Mouse (Mus musculus) kidney, adult 11 months (tissue): ENCODE measurements around the gene Vcam1.

ENCODE experiments used
- DNase-seq: peaks from one replicate; pipeline ENCODE4 v3.0.0; 2022

The Vcam1 gene

DNA sequence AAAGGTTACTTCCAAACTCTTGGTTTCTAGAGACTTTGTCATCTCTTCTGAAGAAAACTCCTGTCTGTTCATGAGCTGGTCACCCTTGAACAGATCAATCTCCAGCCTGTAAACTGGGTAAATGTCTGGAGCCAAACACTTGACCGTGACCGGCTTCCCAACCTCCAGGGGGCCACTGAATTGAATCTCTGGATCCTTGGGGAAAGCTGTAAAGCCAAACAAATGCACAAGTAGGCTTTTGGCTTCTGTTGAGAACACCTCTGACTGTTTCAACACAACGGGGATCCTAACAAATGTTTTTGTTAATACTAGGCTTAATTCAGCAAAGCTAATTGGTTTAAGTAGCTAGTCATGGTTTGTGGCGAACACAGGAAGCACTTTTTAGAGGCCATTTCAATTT lies 3.4 kb downstream of the Vcam1 start:
- DNase-seq: no peak

GRCm38 (mm10) chr3:116123827-116124226 lies 5.7 kb downstream of the Vcam1 start:
- no peak for DNase-seq

- DNase-seq: no peak
Observed at GRCm38 (mm10) chr3:116122696-116123095, 6.8 kb downstream of the Vcam1 start.

DNA sequence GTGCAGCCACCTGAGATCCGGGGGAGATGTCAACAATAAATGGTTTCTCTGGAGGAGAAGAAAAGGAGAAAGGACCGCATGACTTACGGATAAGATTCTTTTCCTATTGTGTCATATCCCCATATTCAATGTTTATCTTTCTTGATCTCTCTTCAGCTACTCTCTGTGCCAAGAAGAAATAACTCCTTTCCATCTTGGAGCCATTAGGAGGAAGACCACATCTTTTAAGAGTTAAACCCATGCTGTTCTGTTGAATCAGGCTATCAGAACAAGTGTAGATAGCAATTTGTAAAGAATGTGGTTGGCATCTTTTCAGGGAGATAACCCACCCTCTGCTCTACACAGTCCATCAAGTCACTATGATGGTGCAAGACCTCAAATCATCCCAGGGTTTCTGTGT lies 8.5 kb downstream of the Vcam1 start:
- no peak for DNase-seq

GRCm38 (mm10) chr3:116120391-116120790 lies 9.1 kb downstream of the Vcam1 start:
- DNase-seq: no peak

GRCm38 (mm10) chr3:116119162-116119561 lies 10.3 kb downstream of the Vcam1 start:
- no peak for DNase-seq

GRCm38 (mm10) chr3:116117046-116117445 lies 12.4 kb downstream of the Vcam1 start:
- no peak for DNase-seq

GRCm38 (mm10) chr3:116114249-116115188 lies 15.0 kb downstream of the Vcam1 start:
- no peak for DNase-seq

- no peak for DNase-seq
Observed at GRCm38 (mm10) chr3:116113443-116114241, 15.8 kb downstream of the Vcam1 start.

- DNase-seq: no peak
Observed at GRCm38 (mm10) chr3:116112816-116113405, 16.6 kb downstream of the Vcam1 start.

- DNase-seq: no peak
Observed at GRCm38 (mm10) chr3:116105713-116106112, 23.8 kb downstream of the Vcam1 start.

DNA sequence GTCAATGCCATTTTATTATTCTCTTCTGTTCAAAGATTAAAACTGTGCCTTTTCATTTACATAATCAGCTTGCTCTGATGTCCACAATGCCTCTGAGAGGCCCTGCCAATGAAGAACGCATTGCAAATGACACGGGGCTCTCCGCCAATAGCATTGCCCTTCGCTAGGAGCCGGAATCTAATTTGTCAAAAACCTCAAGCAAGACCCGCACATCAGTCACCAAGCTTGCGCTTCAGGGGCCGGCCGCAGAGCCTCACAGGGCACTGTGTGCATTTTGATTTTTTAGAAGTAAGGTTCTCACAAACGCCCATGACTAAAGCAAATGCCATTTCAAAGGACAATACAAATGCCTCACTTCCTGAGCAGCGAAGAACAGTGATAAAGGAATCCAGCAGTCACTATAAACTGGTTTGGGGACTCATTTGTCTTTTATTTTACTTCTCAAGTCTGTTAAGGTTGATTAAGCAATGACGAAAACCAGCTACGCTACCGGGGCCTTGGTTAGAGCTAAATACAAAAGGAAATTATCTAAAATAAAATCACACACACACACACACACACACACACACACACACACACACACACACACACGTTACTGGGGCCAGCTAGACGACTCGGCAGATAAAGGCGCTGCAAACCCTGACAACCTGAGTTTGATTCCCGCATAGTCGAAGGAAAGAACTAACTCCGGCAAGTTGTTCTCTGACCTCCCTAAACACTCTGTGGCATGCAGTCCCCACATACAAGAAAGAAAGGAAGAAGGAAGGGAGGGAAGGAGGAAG lies 24.4 kb downstream of the Vcam1 start:
- DNase-seq: peak; percentile 21

DNA sequence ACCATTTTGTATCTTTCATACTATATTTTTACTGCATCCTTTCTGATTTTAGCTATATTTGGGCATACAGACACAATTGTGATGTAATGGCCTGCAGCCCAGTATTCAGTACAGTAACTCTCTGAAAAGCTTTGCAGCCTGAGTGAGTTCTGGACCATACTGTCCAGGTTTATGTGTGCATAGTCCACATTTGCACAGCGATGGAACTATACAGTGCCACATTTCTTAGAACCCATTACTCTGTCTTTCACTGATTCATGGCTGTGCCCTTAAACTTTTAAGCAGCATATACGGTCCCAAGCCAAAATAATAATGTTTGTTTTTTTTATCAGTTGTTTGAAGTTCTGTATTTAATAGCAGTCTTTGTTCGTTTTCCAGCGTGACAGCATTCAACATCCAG lies 25.2 kb downstream of the Vcam1 start:
- no peak for DNase-seq

GRCm38 (mm10) chr3:116100850-116101249 lies 28.6 kb downstream of the Vcam1 start:
- DNase-seq: no peak

DNA sequence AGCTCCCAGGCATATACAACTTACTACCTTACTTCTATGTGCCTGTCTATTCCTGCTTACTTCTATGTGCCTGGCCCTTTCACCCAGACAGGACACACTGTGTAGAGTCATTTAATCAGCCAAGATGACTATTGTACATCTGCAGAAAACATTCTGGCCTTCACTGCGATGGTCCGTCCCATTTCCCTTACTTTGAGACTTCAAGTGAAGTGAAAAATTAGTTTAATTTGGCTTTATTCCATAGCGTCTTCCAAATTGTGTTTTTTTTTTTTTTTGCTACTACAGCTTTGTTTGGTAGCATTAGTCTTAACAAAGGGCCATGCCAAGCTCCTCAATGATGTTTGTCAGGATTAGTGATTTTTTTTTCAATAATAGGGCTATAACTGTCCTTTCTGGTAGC lies 33.6 kb downstream of the Vcam1 start:
- peak; percentile 24 for DNase-seq

- DNase-seq: peak; percentile 10
Observed at GRCm38 (mm10) chr3:116095312-116095711, 34.2 kb downstream of the Vcam1 start.

DNA sequence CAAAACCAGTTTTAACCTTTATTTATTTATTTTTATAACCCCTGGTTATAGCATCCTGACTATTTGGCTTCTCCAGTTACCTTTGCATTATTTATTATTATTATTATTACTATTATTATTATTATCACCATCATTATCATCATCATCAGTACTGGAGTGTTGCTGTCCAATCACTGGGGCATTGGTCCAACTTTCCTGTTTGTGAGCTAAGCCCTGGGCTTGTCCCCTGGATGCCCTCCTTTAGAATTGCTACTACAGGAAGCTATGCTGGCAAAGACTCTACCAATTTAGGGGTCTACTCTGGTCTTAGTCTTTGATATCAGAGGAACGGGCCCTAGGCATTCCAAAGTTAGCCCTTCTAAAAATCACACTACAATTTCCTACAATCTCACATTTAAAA lies 34.6 kb downstream of the Vcam1 start:
- no peak for DNase-seq

GRCm38 (mm10) chr3:116094288-116094687 lies 35.2 kb downstream of the Vcam1 start:
- DNase-seq: no peak

DNA sequence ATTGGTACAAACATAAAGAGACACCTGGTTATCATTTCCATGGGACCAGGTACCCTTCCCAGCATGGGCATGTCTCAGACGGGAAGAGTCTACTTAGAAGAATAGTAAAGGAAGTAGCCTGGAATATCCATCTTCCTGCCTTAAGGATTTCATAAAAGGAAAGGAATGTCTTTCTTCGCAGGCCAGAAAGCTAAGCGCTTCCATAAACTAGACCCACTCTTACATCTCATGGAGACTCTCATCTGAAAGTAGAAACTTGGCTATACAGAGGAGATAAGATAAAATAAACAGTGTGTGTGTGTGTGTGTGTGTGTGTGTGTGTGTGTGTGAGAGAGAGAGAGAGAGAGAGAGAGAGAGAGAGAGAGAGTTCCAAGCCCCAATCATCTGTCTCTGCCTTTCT lies 36.9 kb downstream of the Vcam1 start:
- DNase-seq: no peak

DNA sequence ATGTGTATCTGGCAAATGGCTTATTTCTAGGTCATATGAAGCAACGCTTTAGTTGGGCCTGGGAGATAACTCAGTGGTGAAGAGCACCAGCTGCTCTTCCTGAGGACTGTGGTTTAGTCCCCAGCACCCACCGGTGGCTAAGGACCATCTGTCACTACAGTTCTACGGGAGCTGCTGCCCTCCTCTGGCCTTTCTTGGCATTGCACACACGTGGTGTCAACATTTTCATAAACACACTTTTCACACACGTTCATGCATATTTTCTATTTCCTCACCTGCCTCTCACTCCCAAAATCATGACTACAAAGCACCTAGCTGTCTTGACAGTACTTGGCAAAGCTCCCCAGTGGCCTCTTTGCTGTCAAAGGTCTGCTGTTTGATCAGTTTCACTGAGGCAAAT lies 37.8 kb downstream of the Vcam1 start:
- DNase-seq: no peak

DNA sequence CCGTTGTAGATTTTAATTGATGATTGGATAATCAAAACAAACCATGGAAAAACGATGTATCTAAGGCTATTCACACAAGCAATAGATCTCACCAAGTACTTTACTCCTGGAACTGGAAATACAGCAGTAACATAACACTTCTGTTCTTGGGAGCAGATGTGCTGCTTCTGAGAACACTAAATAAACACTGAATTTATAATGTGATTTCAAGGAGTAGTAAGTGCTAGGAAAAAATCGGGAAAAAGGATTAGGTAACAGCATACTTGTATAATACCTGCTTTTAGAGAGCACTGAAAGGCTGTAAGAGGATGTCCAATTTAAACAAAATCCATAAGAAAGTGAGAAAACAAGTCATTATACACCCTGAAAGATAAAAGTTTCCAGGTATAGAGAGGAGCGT lies 43.5 kb downstream of the Vcam1 start:
- DNase-seq: no peak

DNA sequence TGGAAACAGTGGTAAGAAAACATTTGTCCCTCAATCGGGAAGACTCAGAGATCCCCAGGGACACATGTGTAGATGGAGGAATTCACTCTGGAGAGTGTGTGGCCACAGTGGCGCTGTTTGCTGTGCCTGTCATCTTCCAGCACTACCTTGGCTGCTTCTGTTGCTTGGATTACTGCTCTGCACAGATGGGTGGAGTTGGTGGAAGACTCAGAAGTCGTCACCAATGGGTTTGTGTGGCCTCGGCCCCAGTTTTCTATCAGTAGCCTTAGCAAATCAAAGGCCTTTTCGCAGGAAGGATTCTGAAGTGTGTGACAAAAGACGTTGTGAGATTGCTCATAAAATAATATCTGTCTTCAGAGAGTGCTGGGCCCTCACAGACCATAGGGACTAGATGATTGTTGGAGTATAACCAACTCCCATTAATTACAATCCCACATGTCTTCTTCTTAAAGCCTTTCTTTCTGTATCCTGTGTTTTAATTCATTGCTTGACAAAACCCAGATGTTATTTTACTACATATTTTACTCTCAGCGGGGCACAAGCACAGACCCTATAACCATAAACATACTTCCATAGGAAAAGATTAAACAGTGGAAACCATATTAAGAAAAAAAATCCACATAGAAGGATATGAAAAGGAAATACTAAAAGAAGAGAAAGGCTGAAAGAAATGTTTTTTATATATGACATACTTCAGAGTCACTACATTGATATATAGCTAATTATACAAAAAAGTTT lies 48.4 kb downstream of the Vcam1 start:
- DNase-seq: no peak
